Mouse (Mus musculus) T-cell, adult 2 months (primary cell): ENCODE results near the gene Ipmk.

Source experiments
- DNase-seq: peaks from one replicate; pipeline ENCODE4 v3.0.0; 2022; ENCODE audit warnings: low spot score

Gene Ipmk

GRCm38 (mm10) chr10:71347509-71347949 lies at the start of gene Ipmk:
Ipmk (plus strand) TSS chr10:71347763.
- peak; percentile 90 for DNase-seq

GRCm38 (mm10) chr10:71300161-71300560 lies 47.4 kb upstream of the Ipmk start:
- no peak for DNase-seq

GRCm38 (mm10) chr10:71302490-71302889 lies 45.1 kb upstream of the Ipmk start:
- DNase-seq = peak; percentile 61

GRCm38 (mm10) chr10:71306190-71306589 lies 41.4 kb upstream of the Ipmk start:
- DNase-seq = peak; percentile 57

- DNase-seq = no peak
These were observed 40.8 kb upstream of the Ipmk start for GRCm38 (mm10) chr10:71306759-71307158.

GRCm38 (mm10) chr10:71308199-71308598 lies 39.4 kb upstream of the Ipmk start:
- no peak for DNase-seq

GRCm38 (mm10) chr10:71310288-71310687 lies 37.3 kb upstream of the Ipmk start:
- no peak for DNase-seq

GRCm38 (mm10) chr10:71314596-71314995 lies 33.0 kb upstream of the Ipmk start:
- no peak for DNase-seq

GRCm38 (mm10) chr10:71316056-71316455 lies 31.5 kb upstream of the Ipmk start:
- DNase-seq = no peak

- DNase-seq = no peak
These were observed 31.1 kb upstream of the Ipmk start for GRCm38 (mm10) chr10:71316497-71316896.

- DNase-seq = no peak
These were observed 23.9 kb upstream of the Ipmk start for GRCm38 (mm10) chr10:71323669-71324068.

GRCm38 (mm10) chr10:71326123-71326522 lies 21.4 kb upstream of the Ipmk start:
- no peak for DNase-seq

- DNase-seq = peak; percentile 61
These were observed 20.8 kb upstream of the Ipmk start for GRCm38 (mm10) chr10:71326789-71327188.

GRCm38 (mm10) chr10:71327386-71327785 lies 20.2 kb upstream of the Ipmk start:
- no peak for DNase-seq

- DNase-seq = no peak
These were observed 19.2 kb upstream of the Ipmk start for GRCm38 (mm10) chr10:71328382-71328781.

GRCm38 (mm10) chr10:71328870-71329269 lies 18.7 kb upstream of the Ipmk start:
- no peak for DNase-seq

GRCm38 (mm10) chr10:71329295-71329694 lies 18.3 kb upstream of the Ipmk start:
- no peak for DNase-seq

- DNase-seq = no peak
These were observed 17.5 kb upstream of the Ipmk start for GRCm38 (mm10) chr10:71330070-71330469.

GRCm38 (mm10) chr10:71331908-71332307 lies 15.7 kb upstream of the Ipmk start:
- no peak for DNase-seq

- no peak for DNase-seq
These were observed 15.2 kb upstream of the Ipmk start for GRCm38 (mm10) chr10:71332376-71332775.

- DNase-seq = no peak
These were observed 14.7 kb upstream of the Ipmk start for GRCm38 (mm10) chr10:71332859-71333258.

GRCm38 (mm10) chr10:71337733-71338132 lies 9.8 kb upstream of the Ipmk start:
- DNase-seq = no peak

- DNase-seq = no peak
These were observed 9.2 kb upstream of the Ipmk start for GRCm38 (mm10) chr10:71338156-71338905.

- DNase-seq = no peak
These were observed 8.1 kb upstream of the Ipmk start for GRCm38 (mm10) chr10:71339463-71339862.
